Mouse (Mus musculus): ENCODE measurements at regions not wholly inside any gene's neighbourhood (a gene's known extent, or its start where the extent isn't known, plus 50 kb on each side); places are given as distances from the start of the nearest gene placed in this dataset.

GRCm38 (mm10) chr10:25857954-25858616 is 220.0 kb upstream of the Gm9767 start:
- DNase-seq (ENCODE audit: low read depth) = peak; percentile 19
- TF ChIP-seq POLR2A (IDR thresholded peaks at IDR 0.05; ENCODE audit: borderline replicate concordance, extremely low read depth, insufficient read depth, insufficient read length, poor library complexity, severe bottlenecking) (no peak), CTCF (IDR thresholded peaks at IDR 0.05; ENCODE audit: borderline replicate concordance, extremely low read depth, insufficient read depth, insufficient read length) (no peak)

- TF ChIP-seq CTCF (IDR thresholded peaks at IDR 0.05; ENCODE audit: borderline replicate concordance, extremely low read depth, insufficient read depth, insufficient read length) (no peak), POLR2A (IDR thresholded peaks at IDR 0.05; ENCODE audit: borderline replicate concordance, extremely low read depth, insufficient read depth, insufficient read length, poor library complexity, severe bottlenecking) (no peak)
- DNase-seq (ENCODE audit: low read depth) = no peak
These were observed 233.7 kb upstream of the Gm9767 start for GRCm38 (mm10) chr10:25844348-25844747.

- TF ChIP-seq CTCF (IDR thresholded peaks at IDR 0.05; ENCODE audit: borderline replicate concordance, extremely low read depth, insufficient read depth, insufficient read length) = no peak
- no peak for TF ChIP-seq POLR2A (IDR thresholded peaks at IDR 0.05; ENCODE audit: borderline replicate concordance, extremely low read depth, insufficient read depth, insufficient read length, poor library complexity, severe bottlenecking)
- DNase-seq (ENCODE audit: low read depth) = no peak
These were observed 248.8 kb upstream of the Gm9767 start for GRCm38 (mm10) chr10:25829275-25829674.

GRCm38 (mm10) chr10:25804223-25804622 is 268.2 kb upstream of the Smlr1 start:
- DNase-seq (ENCODE audit: low read depth) = no peak
- no peak for TF ChIP-seq CTCF (IDR thresholded peaks at IDR 0.05; ENCODE audit: borderline replicate concordance, extremely low read depth, insufficient read depth, insufficient read length)
- TF ChIP-seq POLR2A (IDR thresholded peaks at IDR 0.05; ENCODE audit: borderline replicate concordance, extremely low read depth, insufficient read depth, insufficient read length, poor library complexity, severe bottlenecking) = no peak

GRCm38 (mm10) chr10:25801499-25801898 is 265.4 kb upstream of the Smlr1 start:
- TF ChIP-seq CTCF (IDR thresholded peaks at IDR 0.05; ENCODE audit: borderline replicate concordance, extremely low read depth, insufficient read depth, insufficient read length) (no peak), POLR2A (IDR thresholded peaks at IDR 0.05; ENCODE audit: borderline replicate concordance, extremely low read depth, insufficient read depth, insufficient read length, poor library complexity, severe bottlenecking) (no peak)
- DNase-seq (ENCODE audit: low read depth) = no peak

GRCm38 (mm10) chr10:25798881-25799280 is 262.8 kb upstream of the Smlr1 start:
- DNase-seq (ENCODE audit: low read depth) = peak; percentile 38
- no peak for TF ChIP-seq CTCF (IDR thresholded peaks at IDR 0.05; ENCODE audit: borderline replicate concordance, extremely low read depth, insufficient read depth, insufficient read length)
- no peak for TF ChIP-seq POLR2A (IDR thresholded peaks at IDR 0.05; ENCODE audit: borderline replicate concordance, extremely low read depth, insufficient read depth, insufficient read length, poor library complexity, severe bottlenecking)

- TF ChIP-seq POLR2A (IDR thresholded peaks at IDR 0.05; ENCODE audit: borderline replicate concordance, extremely low read depth, insufficient read depth, insufficient read length, poor library complexity, severe bottlenecking) (no peak), CTCF (IDR thresholded peaks at IDR 0.05; ENCODE audit: borderline replicate concordance, extremely low read depth, insufficient read depth, insufficient read length) (no peak)
- DNase-seq (ENCODE audit: low read depth) = no peak
These were observed 254.3 kb upstream of the Smlr1 start for GRCm38 (mm10) chr10:25790363-25790821.

GRCm38 (mm10) chr10:25788660-25789059 is 252.6 kb upstream of the Smlr1 start:
- TF ChIP-seq CTCF (IDR thresholded peaks at IDR 0.05; ENCODE audit: borderline replicate concordance, extremely low read depth, insufficient read depth, insufficient read length) (no peak), POLR2A (IDR thresholded peaks at IDR 0.05; ENCODE audit: borderline replicate concordance, extremely low read depth, insufficient read depth, insufficient read length, poor library complexity, severe bottlenecking) (no peak)
- DNase-seq (ENCODE audit: low read depth) = no peak

- TF ChIP-seq POLR2A (IDR thresholded peaks at IDR 0.05; ENCODE audit: borderline replicate concordance, extremely low read depth, insufficient read depth, insufficient read length, poor library complexity, severe bottlenecking) = no peak
- no peak for DNase-seq (ENCODE audit: low read depth)
These were observed 251.9 kb upstream of the Smlr1 start for GRCm38 (mm10) chr10:25788004-25788403.

GRCm38 (mm10) chr10:25783861-25784260 is 247.8 kb upstream of the Smlr1 start:
- no peak for TF ChIP-seq CTCF (IDR thresholded peaks at IDR 0.05; ENCODE audit: borderline replicate concordance, extremely low read depth, insufficient read depth, insufficient read length)
- TF ChIP-seq POLR2A (IDR thresholded peaks at IDR 0.05; ENCODE audit: borderline replicate concordance, extremely low read depth, insufficient read depth, insufficient read length, poor library complexity, severe bottlenecking) = no peak
- DNase-seq (ENCODE audit: low read depth) = no peak

GRCm38 (mm10) chr10:25779476-25779875 is 243.4 kb upstream of the Smlr1 start:
- TF ChIP-seq CTCF (IDR thresholded peaks at IDR 0.05; ENCODE audit: borderline replicate concordance, extremely low read depth, insufficient read depth, insufficient read length) (no peak), POLR2A (IDR thresholded peaks at IDR 0.05; ENCODE audit: borderline replicate concordance, extremely low read depth, insufficient read depth, insufficient read length, poor library complexity, severe bottlenecking) (no peak)
- no peak for DNase-seq (ENCODE audit: low read depth)

- DNase-seq (ENCODE audit: low read depth) = no peak
- no peak for TF ChIP-seq CTCF (IDR thresholded peaks at IDR 0.05; ENCODE audit: borderline replicate concordance, extremely low read depth, insufficient read depth, insufficient read length)
These were observed 241.7 kb upstream of the Smlr1 start for GRCm38 (mm10) chr10:25777717-25778116.
